Mouse (Mus musculus): Measurements from ENCODE around the gene Rps6ka5.

The Rps6ka5 gene

GRCm38 (mm10) chr12:100586601-100587000 lies 140.2 kb downstream of the Rps6ka5 start:
- no peak for DNase-seq

GRCm38 (mm10) chr12:100579221-100579620 lies 147.6 kb downstream of the Rps6ka5 start:
- DNase-seq = no peak

- peak in 1 of 2 experiments; percentile 55 for DNase-seq
Measured at GRCm38 (mm10) chr12:100578291-100578690, 148.5 kb downstream of the Rps6ka5 start.

GRCm38 (mm10) chr12:100575739-100576138 lies 151.0 kb downstream of the Rps6ka5 start:
- DNase-seq = no peak

GRCm38 (mm10) chr12:100570522-100571072 lies 156.2 kb downstream of the Rps6ka5 start:
- no peak for DNase-seq

GRCm38 (mm10) chr12:100568831-100569230 lies 158.0 kb downstream of the Rps6ka5 start:
- no peak for DNase-seq

GRCm38 (mm10) chr12:100568105-100568504 lies 158.7 kb downstream of the Rps6ka5 start:
- DNase-seq = no peak

GRCm38 (mm10) chr12:100567627-100568026 lies 159.2 kb downstream of the Rps6ka5 start:
- no peak for DNase-seq

GRCm38 (mm10) chr12:100553675-100554074 lies 173.1 kb downstream of the Rps6ka5 start:
- no peak for DNase-seq

- DNase-seq = no peak
Measured at GRCm38 (mm10) chr12:100551972-100552371, 174.8 kb downstream of the Rps6ka5 start.

GRCm38 (mm10) chr12:100544194-100544567 lies 182.6 kb downstream of the Rps6ka5 start:
- DNase-seq = no peak

GRCm38 (mm10) chr12:100543437-100544193 lies 183.2 kb downstream of the Rps6ka5 start:
- DNase-seq = no peak

GRCm38 (mm10) chr12:100542494-100542893 lies 184.3 kb downstream of the Rps6ka5 start:
- no peak for DNase-seq

GRCm38 (mm10) chr12:100542076-100542475 lies 184.7 kb downstream of the Rps6ka5 start:
- DNase-seq = no peak

- no peak for DNase-seq
Measured at GRCm38 (mm10) chr12:100539158-100539714, 187.5 kb downstream of the Rps6ka5 start.

- DNase-seq = peak; percentile 71 to 73
Measured at GRCm38 (mm10) chr12:100538445-100539157, 188.2 kb downstream of the Rps6ka5 start.

- DNase-seq = no peak
Measured at GRCm38 (mm10) chr12:100537091-100537490, 189.7 kb downstream of the Rps6ka5 start.

GRCm38 (mm10) chr12:100535028-100535427 lies 191.8 kb downstream of the Rps6ka5 start:
- DNase-seq = no peak

GRCm38 (mm10) chr12:100534028-100534427 lies 192.8 kb downstream of the Rps6ka5 start:
- DNase-seq = peak in 1 of 2 experiments; percentile 33

GRCm38 (mm10) chr12:100533209-100533608 lies 193.6 kb downstream of the Rps6ka5 start:
- no peak for DNase-seq

GRCm38 (mm10) chr12:100531740-100532139 lies 195.0 kb downstream of the Rps6ka5 start:
- DNase-seq = no peak

GRCm38 (mm10) chr12:100530871-100531270 lies 195.9 kb downstream of the Rps6ka5 start:
- DNase-seq = no peak

- DNase-seq = no peak
Measured at GRCm38 (mm10) chr12:100529651-100530050, 197.1 kb downstream of the Rps6ka5 start.

Measured in kidney, postnatal 25 days (tissue).